Mouse (Mus musculus): ENCODE results near the gene Gm20388. TPM values are rescaled to one million over a fixed set of nuclear protein-coding genes. Genes with fewer than 3 reads are reported as not detected.

Gene Gm20388
- polyA plus RNA-seq, 1 experiment, result 49.7 TPM

DNA sequence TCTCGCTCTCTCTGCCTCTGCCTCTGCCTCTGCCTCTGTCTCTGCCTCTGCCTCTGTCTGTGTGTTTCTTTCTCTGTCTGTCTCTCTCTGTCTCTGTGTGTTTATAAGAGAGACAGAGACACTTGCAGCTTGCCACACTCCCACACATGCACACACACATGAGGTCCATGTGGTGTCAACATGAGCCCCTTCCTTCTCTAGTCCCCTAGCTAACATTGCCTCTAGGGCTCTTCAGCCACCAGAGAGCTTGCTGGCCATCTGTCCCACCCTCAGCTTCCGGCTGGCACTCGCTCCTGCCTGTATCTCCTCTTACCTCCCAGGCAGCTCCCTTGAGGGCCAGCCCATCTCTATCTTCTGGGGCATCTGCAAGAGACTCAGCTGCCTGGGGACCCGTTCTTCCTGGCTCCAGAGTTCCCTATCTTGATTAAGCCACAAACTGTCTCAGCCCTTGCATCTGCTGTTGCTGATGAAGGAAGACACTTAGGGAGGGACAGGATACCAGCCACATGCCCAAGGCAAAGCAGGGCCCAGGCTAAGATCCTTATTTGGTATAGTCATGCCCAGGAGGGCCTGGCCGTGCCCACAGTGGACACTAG, 414.6 kb downstream of the Gm20388 start:
- Histone ChIP-seq H3K27me3 (replicated peaks; ENCODE audit: control insufficient read depth, insufficient read depth, low read length) (no peaks in the 10 kb centered on the region), H3K27ac (ENCODE audit: insufficient read depth, low read depth, low read length) (peak overlapping the region; percentile 2; the same call in 1 of the 2 replicates), H3K36me3 (ENCODE audit: control insufficient read depth, insufficient read depth, low read length) (no peaks in the 10 kb centered on the region), H3K4me3 (ENCODE audit: insufficient read depth, low read depth, low read length) (no peak overlapping the region), H3K4me1 (ENCODE audit: control insufficient read depth, insufficient read depth, low read length) (peaks cover 4% of the 10 kb centered on the region; the same call in 1 of the 2 replicates)
- 71% methylated on average over 5 of the region's 5 CpGs for WGBS
- DNase-seq, result no peak
- TF ChIP-seq POLR2A (IDR thresholded peaks at IDR 0.05; ENCODE audit: low read depth, low read length) (no peak), CTCF (conservative IDR thresholded peaks at IDR 0.05; ENCODE audit: insufficient read depth, insufficient read length, low read depth, low read length) (no peak)

DNA sequence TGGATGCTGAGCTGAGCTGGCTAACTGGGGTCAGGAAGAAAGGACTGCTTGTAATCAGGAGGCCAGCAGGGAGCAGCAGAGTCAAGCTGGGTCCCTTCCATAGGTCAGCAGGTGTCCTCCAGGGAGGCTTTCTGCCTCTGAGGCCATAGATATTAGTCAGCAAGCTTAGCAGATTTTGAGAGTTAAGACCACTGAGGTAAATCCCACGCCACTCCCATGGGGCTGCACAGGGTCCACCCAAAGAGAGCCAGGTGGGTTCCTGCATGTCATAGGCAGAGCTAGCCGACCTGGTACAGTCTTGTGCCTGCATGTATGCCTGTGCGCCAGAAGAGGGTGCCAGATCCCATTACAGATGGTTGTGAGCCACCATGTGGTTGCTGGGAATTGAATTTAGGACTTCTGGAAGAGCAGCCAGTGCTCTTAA, 416.5 kb downstream of the Gm20388 start:
- TF ChIP-seq POLR2A (IDR thresholded peaks at IDR 0.05; ENCODE audit: low read depth, low read length), result no peak
- TF ChIP-seq CTCF (conservative IDR thresholded peaks at IDR 0.05; ENCODE audit: insufficient read depth, insufficient read length, low read depth, low read length), result peak; percentile 69
- DNase-seq, result peak; percentile 63

DNA sequence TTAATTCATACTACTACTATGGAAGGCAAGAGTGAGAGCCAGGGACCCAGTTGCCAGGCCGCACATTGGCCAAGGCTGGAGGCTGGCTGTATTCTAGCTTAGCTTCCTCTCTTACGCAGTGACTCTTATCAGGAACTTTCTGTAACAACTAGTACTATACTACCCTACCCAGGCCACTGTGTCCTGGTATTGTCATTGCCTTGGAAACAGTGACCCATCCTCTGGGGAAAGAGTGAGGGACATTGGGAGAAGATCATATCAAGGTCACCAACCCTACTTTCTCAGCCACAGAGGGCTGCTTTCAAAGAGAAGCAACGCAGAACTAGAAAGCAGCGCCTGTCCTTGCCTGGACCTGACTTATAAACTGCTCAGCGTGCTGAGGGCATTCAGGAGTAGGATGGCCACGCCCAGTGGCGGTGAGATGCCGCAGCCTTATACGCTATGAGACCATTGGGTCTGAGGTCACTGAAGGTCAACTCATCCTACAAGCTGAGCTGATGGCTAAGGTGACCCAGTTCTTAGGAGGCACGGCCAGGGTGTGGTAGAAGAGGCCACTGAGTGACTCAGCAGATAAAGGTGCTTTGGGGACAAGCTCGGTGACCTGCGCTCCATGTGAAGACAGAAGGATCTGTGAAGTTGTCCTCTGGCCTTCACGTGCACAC, 417.9 kb downstream of the Gm20388 start:
- TF ChIP-seq POLR2A (IDR thresholded peaks at IDR 0.05; ENCODE audit: low read depth, low read length), result no peak
- no peak for TF ChIP-seq CTCF (conservative IDR thresholded peaks at IDR 0.05; ENCODE audit: insufficient read depth, insufficient read length, low read depth, low read length)
- DNase-seq, result no peak
- H3K36me3 ChIP-seq (ENCODE audit: control insufficient read depth, insufficient read depth, low read length), result no peaks in the 10 kb centered on the region
- WGBS, result 94% methylated on average over 13 of the region's 13 CpGs
- H3K27ac ChIP-seq (ENCODE audit: insufficient read depth, low read depth, low read length), result no peak overlapping the region
- H3K4me1 ChIP-seq (ENCODE audit: control insufficient read depth, insufficient read depth, low read length), result peaks cover 4% of the 10 kb centered on the region; the same call in 1 of the 2 replicates
- H3K27me3 ChIP-seq (replicated peaks; ENCODE audit: control insufficient read depth, insufficient read depth, low read length), result no peaks in the 10 kb centered on the region
- no peak overlapping the region for H3K4me3 ChIP-seq (ENCODE audit: insufficient read depth, low read depth, low read length)

More for the DNA sequence above, 416.5 kb downstream of the Gm20388 start:
- 75% methylated on average over 3 of the region's 3 CpGs for WGBS
- Histone ChIP-seq H3K4me3 (ENCODE audit: insufficient read depth, low read depth, low read length) (no peak overlapping the region), H3K4me1 (ENCODE audit: control insufficient read depth, insufficient read depth, low read length) (peaks cover 4% of the 10 kb centered on the region; the same call in 1 of the 2 replicates), H3K36me3 (ENCODE audit: control insufficient read depth, insufficient read depth, low read length) (no peaks in the 10 kb centered on the region), H3K27ac (ENCODE audit: insufficient read depth, low read depth, low read length) (no peak overlapping the region), H3K27me3 (replicated peaks; ENCODE audit: control insufficient read depth, insufficient read depth, low read length) (no peaks in the 10 kb centered on the region)

DNA sequence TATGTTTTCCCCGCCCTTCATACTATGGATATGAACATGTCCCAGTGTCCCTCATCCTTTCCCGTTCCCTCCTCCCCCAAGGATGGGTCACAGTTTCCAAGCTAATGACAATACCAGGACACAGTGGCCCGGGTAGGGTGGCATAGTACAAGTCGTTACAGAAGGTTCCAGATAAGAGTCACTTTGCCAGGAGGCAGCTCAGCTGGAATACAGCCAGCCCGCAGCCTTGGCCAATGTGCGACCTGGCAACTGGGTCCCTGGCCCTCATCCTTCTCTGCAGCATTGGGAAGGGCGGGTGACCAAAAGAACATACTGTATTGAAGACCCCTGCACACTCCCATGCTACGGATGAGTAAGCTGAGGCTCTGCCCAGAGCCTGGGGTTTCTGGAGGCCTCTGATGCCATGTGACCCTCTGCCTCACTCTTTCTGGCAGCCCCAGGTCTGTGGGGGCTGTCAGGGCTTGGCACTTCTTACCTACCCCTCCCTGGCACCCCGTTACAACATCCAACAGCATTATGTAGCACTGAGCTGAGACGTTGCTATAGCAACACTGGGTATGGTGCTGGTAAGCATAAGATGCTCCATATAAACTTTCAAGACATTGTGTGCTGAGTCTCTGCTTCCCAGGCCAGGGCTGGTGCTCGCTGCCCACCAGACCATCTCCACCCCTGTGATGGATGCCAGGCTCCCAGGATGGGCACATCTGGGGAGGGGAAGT, 418.5 kb downstream of the Gm20388 start:
- Histone ChIP-seq H3K36me3 (ENCODE audit: control insufficient read depth, insufficient read depth, low read length) (no peaks in the 10 kb centered on the region), H3K27me3 (replicated peaks; ENCODE audit: control insufficient read depth, insufficient read depth, low read length) (no peaks in the 10 kb centered on the region), H3K4me3 (ENCODE audit: insufficient read depth, low read depth, low read length) (no peak overlapping the region), H3K4me1 (ENCODE audit: control insufficient read depth, insufficient read depth, low read length) (no peaks in the 10 kb centered on the region), H3K27ac (ENCODE audit: insufficient read depth, low read depth, low read length) (no peak overlapping the region)
- 89% methylated on average over 11 of the region's 11 CpGs for WGBS
- TF ChIP-seq CTCF (conservative IDR thresholded peaks at IDR 0.05; ENCODE audit: insufficient read depth, insufficient read length, low read depth, low read length) (no peak), POLR2A (IDR thresholded peaks at IDR 0.05; ENCODE audit: low read depth, low read length) (no peak)
- no peak for DNase-seq

DNA sequence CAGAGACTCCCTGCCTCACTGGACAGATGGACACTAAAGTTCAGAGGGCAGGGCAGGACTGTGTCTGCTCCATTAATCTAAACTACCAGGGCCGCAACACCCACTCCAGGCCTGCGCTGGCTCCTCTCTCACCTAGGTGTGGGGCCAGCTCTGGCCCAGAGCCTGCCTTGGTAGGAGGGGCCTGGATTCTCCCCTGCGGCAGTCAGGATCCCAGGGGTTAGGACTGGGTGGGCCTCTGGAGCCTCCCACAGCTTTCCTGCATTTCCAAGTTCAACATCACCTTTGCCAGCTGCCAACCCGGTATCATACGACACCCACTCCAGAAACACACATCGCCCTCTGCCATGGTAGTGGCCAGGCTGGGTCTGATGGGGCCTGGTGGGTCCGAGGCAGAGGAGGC, 420.4 kb downstream of the Gm20388 start:
- TF ChIP-seq POLR2A (IDR thresholded peaks at IDR 0.05; ENCODE audit: low read depth, low read length) (no peak), CTCF (conservative IDR thresholded peaks at IDR 0.05; ENCODE audit: insufficient read depth, insufficient read length, low read depth, low read length) (no peak)
- H3K27me3 ChIP-seq (replicated peaks; ENCODE audit: control insufficient read depth, insufficient read depth, low read length), result no peaks in the 10 kb centered on the region
- no peak overlapping the region for H3K4me3 ChIP-seq (ENCODE audit: insufficient read depth, low read depth, low read length)
- 0 out of 2 replicates have a peak, but pooled peaks cover 2% of the 10 kb centered on the region for H3K4me1 ChIP-seq (ENCODE audit: control insufficient read depth, insufficient read depth, low read length)
- H3K36me3 ChIP-seq (ENCODE audit: control insufficient read depth, insufficient read depth, low read length), result no peaks in the 10 kb centered on the region
- WGBS, result 81% methylated on average over 7 of the region's 7 CpGs
- no peak for DNase-seq
- H3K27ac ChIP-seq (ENCODE audit: insufficient read depth, low read depth, low read length), result no peak overlapping the region

DNA sequence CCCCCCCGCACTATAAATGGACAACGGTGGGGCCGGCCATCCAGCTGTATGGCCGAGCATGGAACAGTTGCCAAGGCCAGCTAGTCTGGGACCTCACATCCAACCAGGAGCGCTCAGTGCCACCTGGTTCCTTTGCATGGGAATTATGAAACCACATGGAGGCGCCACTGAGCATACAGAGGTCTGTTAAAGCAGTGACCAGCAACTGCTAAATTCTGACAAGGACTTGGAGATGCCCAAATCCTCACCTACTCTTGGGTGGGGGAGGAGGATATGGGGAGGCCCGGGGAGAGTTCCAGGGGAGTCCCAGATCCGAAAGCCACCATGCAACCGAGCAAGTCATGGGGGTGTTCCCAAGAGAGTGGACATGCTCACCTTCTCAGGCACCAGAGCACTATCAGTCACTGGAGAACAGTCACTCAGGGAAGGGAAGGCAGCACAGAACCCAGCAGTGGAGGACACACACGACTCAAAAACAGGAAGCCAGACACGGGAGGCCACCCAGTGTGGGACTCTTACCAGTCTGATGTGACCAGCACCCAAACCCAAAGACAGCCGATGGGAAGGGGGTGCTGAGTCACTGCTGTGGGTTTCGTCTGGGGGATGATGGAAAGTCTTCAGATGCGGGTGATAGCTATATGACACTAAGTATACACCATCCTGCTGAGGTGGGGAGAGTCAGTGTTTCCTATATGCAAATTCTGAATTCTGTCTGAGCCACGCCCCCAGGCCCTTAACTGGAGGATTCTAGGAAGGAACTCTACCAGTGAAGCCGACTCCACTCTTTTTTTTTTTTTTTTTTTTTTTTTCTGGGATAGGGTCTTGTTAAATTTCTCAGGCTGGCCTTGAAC, 422.0 kb downstream of the Gm20388 start:
- WGBS, result 77% methylated on average over 16 of the region's 16 CpGs
- Histone ChIP-seq H3K4me1 (ENCODE audit: control insufficient read depth, insufficient read depth, low read length) (0 out of 2 replicates have a peak, but pooled peaks cover 2% of the 10 kb centered on the region), H3K27me3 (replicated peaks; ENCODE audit: control insufficient read depth, insufficient read depth, low read length) (no peaks in the 10 kb centered on the region), H3K36me3 (ENCODE audit: control insufficient read depth, insufficient read depth, low read length) (no peaks in the 10 kb centered on the region), H3K27ac (ENCODE audit: insufficient read depth, low read depth, low read length) (no peak overlapping the region), H3K4me3 (ENCODE audit: insufficient read depth, low read depth, low read length) (no peak overlapping the region)
- TF ChIP-seq CTCF (conservative IDR thresholded peaks at IDR 0.05; ENCODE audit: insufficient read depth, insufficient read length, low read depth, low read length) (peak; percentile 42; the same call in 1 of the 2 replicates), POLR2A (IDR thresholded peaks at IDR 0.05; ENCODE audit: low read depth, low read length) (no peak)
- DNase-seq, result no peak

All from kidney, adult 2 months (tissue).